Mouse (Mus musculus): ENCODE measurements at regions not wholly inside any gene's neighbourhood (a gene's known extent, or its start where the extent isn't known, plus 50 kb on each side); places are given as distances from the start of the nearest gene placed in this dataset.

GRCm38 (mm10) chr16:7685484-7685883, 739.5 kb downstream of the Tmem114 start:
- no peak overlapping the region for H3K4me3 ChIP-seq (ENCODE audit: insufficient read depth, low read length)
- H3K4me1 ChIP-seq (ENCODE audit: control insufficient read depth, insufficient read depth, low read length) = no peaks in the 10 kb centered on the region
- no peak overlapping the region for H3K27ac ChIP-seq (ENCODE audit: insufficient read depth, low read depth, low read length)
- no peak for TF ChIP-seq CTCF (IDR thresholded peaks at IDR 0.05; ENCODE audit: low read depth, low read length)
- no peak for TF ChIP-seq POLR2A (IDR thresholded peaks at IDR 0.05; ENCODE audit: borderline replicate concordance, low read depth, low read length)

GRCm38 (mm10) chr16:7666096-7666495, 758.8 kb downstream of the Tmem114 start:
- Histone ChIP-seq H3K4me3 (ENCODE audit: insufficient read depth, low read length) (no peak overlapping the region), H3K27ac (ENCODE audit: insufficient read depth, low read depth, low read length) (no peak overlapping the region)
- no peak for TF ChIP-seq POLR2A (IDR thresholded peaks at IDR 0.05; ENCODE audit: borderline replicate concordance, low read depth, low read length)
- TF ChIP-seq CTCF (IDR thresholded peaks at IDR 0.05; ENCODE audit: low read depth, low read length) = no peak

GRCm38 (mm10) chr16:7658133-7658532, 766.8 kb downstream of the Tmem114 start:
- no peak overlapping the region for H3K27ac ChIP-seq (ENCODE audit: insufficient read depth, low read depth, low read length)
- no peaks in the 10 kb centered on the region for H3K4me1 ChIP-seq (ENCODE audit: control insufficient read depth, insufficient read depth, low read length)
- no peak for TF ChIP-seq CTCF (IDR thresholded peaks at IDR 0.05; ENCODE audit: low read depth, low read length)
- TF ChIP-seq POLR2A (IDR thresholded peaks at IDR 0.05; ENCODE audit: borderline replicate concordance, low read depth, low read length) = no peak
- no peak overlapping the region for H3K4me3 ChIP-seq (ENCODE audit: insufficient read depth, low read length)

More at GRCm38 (mm10) chr16:7666096-7666495, 758.8 kb downstream of the Tmem114 start:
- no peaks in the 10 kb centered on the region for H3K4me1 ChIP-seq (ENCODE audit: control insufficient read depth, insufficient read depth, low read length)

- Histone ChIP-seq H3K4me3 (ENCODE audit: insufficient read depth, low read length) (no peak overlapping the region), H3K27ac (ENCODE audit: insufficient read depth, low read depth, low read length) (no peak overlapping the region), H3K4me1 (ENCODE audit: control insufficient read depth, insufficient read depth, low read length) (no peaks in the 10 kb centered on the region)
- TF ChIP-seq POLR2A (IDR thresholded peaks at IDR 0.05; ENCODE audit: borderline replicate concordance, low read depth, low read length) = no peak
- no peak for TF ChIP-seq CTCF (IDR thresholded peaks at IDR 0.05; ENCODE audit: low read depth, low read length)
Observed at GRCm38 (mm10) chr16:7654451-7654850, 770.5 kb downstream of the Tmem114 start.

GRCm38 (mm10) chr16:7649771-7650170, 775.2 kb downstream of the Tmem114 start:
- Histone ChIP-seq H3K4me1 (ENCODE audit: control insufficient read depth, insufficient read depth, low read length) (no peaks in the 10 kb centered on the region), H3K4me3 (ENCODE audit: insufficient read depth, low read length) (no peak overlapping the region), H3K27ac (ENCODE audit: insufficient read depth, low read depth, low read length) (no peak overlapping the region)
- TF ChIP-seq POLR2A (IDR thresholded peaks at IDR 0.05; ENCODE audit: borderline replicate concordance, low read depth, low read length) = no peak
- no peak for TF ChIP-seq CTCF (IDR thresholded peaks at IDR 0.05; ENCODE audit: low read depth, low read length)

- Histone ChIP-seq H3K27ac (ENCODE audit: insufficient read depth, low read depth, low read length) (no peak overlapping the region), H3K4me1 (ENCODE audit: control insufficient read depth, insufficient read depth, low read length) (no peaks in the 10 kb centered on the region), H3K4me3 (ENCODE audit: insufficient read depth, low read length) (no peak overlapping the region)
- TF ChIP-seq CTCF (IDR thresholded peaks at IDR 0.05; ENCODE audit: low read depth, low read length) (no peak), POLR2A (IDR thresholded peaks at IDR 0.05; ENCODE audit: borderline replicate concordance, low read depth, low read length) (no peak)
Observed at GRCm38 (mm10) chr16:7647275-7647926, 777.5 kb downstream of the Tmem114 start.

- no peak for TF ChIP-seq POLR2A (IDR thresholded peaks at IDR 0.05; ENCODE audit: borderline replicate concordance, low read depth, low read length)
- TF ChIP-seq CTCF (IDR thresholded peaks at IDR 0.05; ENCODE audit: low read depth, low read length) = no peak
- no peak overlapping the region for H3K27ac ChIP-seq (ENCODE audit: insufficient read depth, low read depth, low read length)
- H3K4me1 ChIP-seq (ENCODE audit: control insufficient read depth, insufficient read depth, low read length) = no peaks in the 10 kb centered on the region
- H3K4me3 ChIP-seq (ENCODE audit: insufficient read depth, low read length) = no peak overlapping the region
Observed at GRCm38 (mm10) chr16:7644363-7644762, 780.6 kb downstream of the Tmem114 start.

- no peak overlapping the region for H3K27ac ChIP-seq (ENCODE audit: insufficient read depth, low read depth, low read length)
- no peaks in the 10 kb centered on the region for H3K4me1 ChIP-seq (ENCODE audit: control insufficient read depth, insufficient read depth, low read length)
- no peak overlapping the region for H3K4me3 ChIP-seq (ENCODE audit: insufficient read depth, low read length)
- no peak for TF ChIP-seq POLR2A (IDR thresholded peaks at IDR 0.05; ENCODE audit: borderline replicate concordance, low read depth, low read length)
- no peak for TF ChIP-seq CTCF (IDR thresholded peaks at IDR 0.05; ENCODE audit: low read depth, low read length)
Observed at GRCm38 (mm10) chr16:7638955-7639755, 785.8 kb downstream of the Tmem114 start.

GRCm38 (mm10) chr16:7637993-7638392, 786.9 kb downstream of the Tmem114 start:
- H3K27ac ChIP-seq (ENCODE audit: insufficient read depth, low read depth, low read length) = no peak overlapping the region

GRCm38 (mm10) chr16:7637121-7637700, 787.7 kb downstream of the Tmem114 start:
- Histone ChIP-seq H3K4me1 (ENCODE audit: control insufficient read depth, insufficient read depth, low read length) (no peaks in the 10 kb centered on the region), H3K27ac (ENCODE audit: insufficient read depth, low read depth, low read length) (no peak overlapping the region), H3K4me3 (ENCODE audit: insufficient read depth, low read length) (no peak overlapping the region)
- no peak for TF ChIP-seq POLR2A (IDR thresholded peaks at IDR 0.05; ENCODE audit: borderline replicate concordance, low read depth, low read length)
- TF ChIP-seq CTCF (IDR thresholded peaks at IDR 0.05; ENCODE audit: low read depth, low read length) = no peak

More at GRCm38 (mm10) chr16:7637993-7638392, 786.9 kb downstream of the Tmem114 start:
- H3K4me3 ChIP-seq (ENCODE audit: insufficient read depth, low read length) = no peak overlapping the region
- no peaks in the 10 kb centered on the region for H3K4me1 ChIP-seq (ENCODE audit: control insufficient read depth, insufficient read depth, low read length)
- TF ChIP-seq POLR2A (IDR thresholded peaks at IDR 0.05; ENCODE audit: borderline replicate concordance, low read depth, low read length) = no peak
- TF ChIP-seq CTCF (IDR thresholded peaks at IDR 0.05; ENCODE audit: low read depth, low read length) = no peak
